Mouse (Mus musculus) olfactory bulb, adult 2 months (tissue): ENCODE results near the gene Spata21.

Experiments
- CTCF ChIP-seq: fragments of 200-500 bp; IDR thresholded peaks from 2 replicates; pipeline ENCODE4 v1.5.1; 2012; ENCODE audit warnings: low read depth, mild to moderate bottlenecking, low read length, moderate library complexity; ENCODE audit not compliant: insufficient read depth
- POLR2A ChIP-seq: fragments of 200-500 bp; IDR thresholded peaks from 2 replicates; pipeline ENCODE4 v1.6.1; 2012; ENCODE audit warnings: mild to moderate bottlenecking, low read depth, low read length, moderate library complexity; ENCODE audit not compliant: insufficient read depth

DNA sequence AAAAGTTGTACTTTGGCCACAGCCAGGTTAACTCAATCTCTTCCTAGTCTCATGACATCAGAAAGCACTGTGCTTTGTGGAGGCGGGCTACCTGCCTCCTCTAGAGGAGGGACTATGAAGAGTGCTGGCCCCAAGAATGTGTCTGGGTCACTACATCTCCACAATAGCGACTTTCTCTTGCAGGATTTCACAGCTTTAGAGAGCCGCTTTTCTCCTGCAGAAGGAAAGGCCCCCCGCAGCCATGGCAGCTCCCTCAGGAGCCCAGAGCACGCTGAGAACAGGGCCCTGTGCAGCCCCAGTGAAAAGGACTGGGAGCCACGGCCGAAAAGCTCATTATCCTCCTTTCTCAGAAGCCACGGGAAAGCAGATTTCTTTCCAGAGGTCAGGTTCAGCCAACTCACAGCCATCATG lies 45.9 kb downstream of the Spata21 start:
- TF ChIP-seq CTCF, result no peak
- no peak for TF ChIP-seq POLR2A
